Mouse (Mus musculus) stomach, postnatal 0 days (tissue): ENCODE measurements around the gene Sstr2. TPM values are rescaled to one million over a fixed set of nuclear protein-coding genes. Genes with fewer than 3 reads are reported as not detected.

Experiments used
- ATAC-seq: fragments of 200-750 bp; cut with Nextera tagmentation; 2 replicates; pipeline ENCODE4 v1.8.0; 2017; ENCODE audit not compliant: low FRiP score, low TSS enrichment
- DNase-seq: peaks from one replicate; pipeline ENCODE4 v3.0.0-alpha.2; 2016; ENCODE audit warnings: low spot score
- H3K27ac ChIP-seq: fragments of 300-500 bp; sonication (generic); replicated peaks from 2 replicates; pipeline ENCODE4 v1.5.1; 2014; ENCODE audit warnings: mild to moderate bottlenecking, control low read depth
- H3K27me3 ChIP-seq: fragments of 300-500 bp; sonication (generic); 2 replicates; pipeline ENCODE4 v1.6.1; 2014; ENCODE audit warnings: low read length; ENCODE audit not compliant: control insufficient read depth, insufficient read depth
- H3K36me3 ChIP-seq: fragments of 300-500 bp; sonication (generic); 2 replicates; pipeline ENCODE4 v1.6.1; 2014; ENCODE audit warnings: low read length, mixed read lengths; ENCODE audit not compliant: control insufficient read depth, insufficient read depth
- H3K4me1 ChIP-seq: fragments of 300-500 bp; sonication (generic); replicated peaks from 2 replicates; pipeline ENCODE4 v1.6.1; 2014; ENCODE audit warnings: antibody characterized with exemption; ENCODE audit not compliant: control insufficient read depth, insufficient read depth
- H3K4me2 ChIP-seq: fragments of 300-500 bp; sonication (generic); replicated peaks from 2 replicates; pipeline ENCODE4 v1.6.1; 2014; ENCODE audit warnings: low read depth, mild to moderate bottlenecking, control low read depth, moderate library complexity
- H3K4me3 ChIP-seq: fragments of 300-500 bp; sonication (generic); 2 replicates; pipeline ENCODE4 v1.5.1; 2014; ENCODE audit warnings: low read depth, low read length, control low read depth
- H3K9ac ChIP-seq: fragments of 300-500 bp; sonication (generic); 2 replicates; pipeline ENCODE4 v1.6.1; 2014; ENCODE audit warnings: mild to moderate bottlenecking, low read length, control low read depth, mixed read lengths
- H3K9me3 ChIP-seq: fragments of 300-500 bp; sonication (generic); 2 replicates; pipeline ENCODE4 v1.6.1; 2016; ENCODE audit warnings: low read length; ENCODE audit not compliant: control insufficient read depth
- CTCF ChIP-seq: IDR thresholded peaks from 2 replicates; pipeline ENCODE4 v1.5.1; 2016; ENCODE audit warnings: antibody characterized with exemption, low read depth, mild to moderate bottlenecking, moderate library complexity
- EP300 ChIP-seq: optimal IDR thresholded peaks from 2 replicates; pipeline ENCODE3; 2016; ENCODE audit warnings: antibody characterized with exemption
- WGBS: fragments of 180-500 bp; shearing (Covaris S2); extraction: QIAGEN DNeasy Blood & Tissue Kit; methylation state at CpG from one replicate; pipeline ENCODE4 v1.1.7; 2014; 5-methylcytosine and 5-hydroxymethylcytosine counted together
- polyA plus RNA-seq: library from polyadenylated mRNA; unstranded; fragments of >200 nt; fragmentation: Nextera tagmentation; extraction: Ambion mirVana; gene quantifications from 2 replicates; pipeline ENCODE4 v1.2.1, GENCODE M21; 2015

Gene Sstr2
- polyA plus RNA-seq, 1 experiment from 2014 or later, result 1.8 TPM

GRCm38 (mm10) chr11:113667704-113668103, 48.6 kb downstream of the Sstr2 start:
- no peak overlapping the region for H3K9ac ChIP-seq
- no peak for DNase-seq
- no peak for TF ChIP-seq CTCF
- TF ChIP-seq EP300, result no peak
- H3K4me1 ChIP-seq, result peaks cover 3% of the 10 kb centered on the region
- WGBS, result 43% methylated on average over 4 of the region's 4 CpGs
- H3K27me3 ChIP-seq, result no peaks in the 10 kb centered on the region
- no peak overlapping the region for H3K4me2 ChIP-seq
- no peak overlapping the region for H3K4me3 ChIP-seq
- peak overlapping the region; percentile 74 for H3K27ac ChIP-seq
- ATAC-seq, result peak; percentile 52
- H3K36me3 ChIP-seq, result no peaks in the 10 kb centered on the region; the same call in 1 of the 2 replicates
- H3K9me3 ChIP-seq, result no peaks in the 10 kb centered on the region

GRCm38 (mm10) chr11:113668857-113669256, 49.7 kb downstream of the Sstr2 start:
- Histone ChIP-seq H3K9me3 (no peaks in the 10 kb centered on the region), H3K9ac (no peak overlapping the region), H3K27ac (no peak overlapping the region; the same call in 1 of the 2 replicates), H3K36me3 (no peaks in the 10 kb centered on the region; the same call in 1 of the 2 replicates), H3K4me3 (no peak overlapping the region), H3K4me2 (no peak overlapping the region), H3K4me1 (peaks cover 3% of the 10 kb centered on the region), H3K27me3 (no peaks in the 10 kb centered on the region)
- no peak for DNase-seq
- no peak for ATAC-seq
- TF ChIP-seq EP300 (no peak), CTCF (no peak)
- 76% methylated on average over 5 of the region's 5 CpGs for WGBS

- TF ChIP-seq EP300 (no peak), CTCF (no peak)
- Histone ChIP-seq H3K27me3 (no peaks in the 10 kb centered on the region), H3K4me3 (no peak overlapping the region), H3K9ac (no peak overlapping the region), H3K9me3 (no peaks in the 10 kb centered on the region), H3K4me2 (no peak overlapping the region), H3K36me3 (no peaks in the 10 kb centered on the region; the same call in none of the 2 replicates), H3K4me1 (peaks cover 3% of the 10 kb centered on the region), H3K27ac (no peak overlapping the region)
- 62% methylated on average over 4 of the region's 4 CpGs for WGBS
- no peak for ATAC-seq
- no peak for DNase-seq
These were observed 50.6 kb downstream of the Sstr2 start for GRCm38 (mm10) chr11:113669711-113670110.

GRCm38 (mm10) chr11:113673614-113674013, 54.5 kb downstream of the Sstr2 start:
- no peak overlapping the region for H3K4me3 ChIP-seq
- H3K9me3 ChIP-seq, result no peaks in the 10 kb centered on the region
- H3K36me3 ChIP-seq, result peaks cover 9% of the 10 kb centered on the region
- H3K9ac ChIP-seq, result no peak overlapping the region
- WGBS, result 82% methylated on average over 4 of the region's 4 CpGs
- TF ChIP-seq EP300 (no peak), CTCF (no peak)
- ATAC-seq, result no peak
- 0 out of 2 replicates have a peak overlapping the region, but pooled peaks have one; percentile 25 for H3K27ac ChIP-seq
- peaks cover under 1% of the 10 kb centered on the region; the same call in 1 of the 2 replicates for H3K4me1 ChIP-seq
- no peaks in the 10 kb centered on the region for H3K27me3 ChIP-seq
- DNase-seq, result no peak
- H3K4me2 ChIP-seq, result no peak overlapping the region

- H3K27ac ChIP-seq, result no peak overlapping the region
- no peaks in the 10 kb centered on the region for H3K9me3 ChIP-seq
- no peak overlapping the region for H3K4me3 ChIP-seq
- H3K4me2 ChIP-seq, result no peak overlapping the region
- no peak for TF ChIP-seq EP300
- TF ChIP-seq CTCF, result no peak
- no peaks in the 10 kb centered on the region for H3K4me1 ChIP-seq
- 83% methylated on average over 5 of the region's 5 CpGs for WGBS
- DNase-seq, result no peak
- peaks cover 9% of the 10 kb centered on the region for H3K36me3 ChIP-seq
- no peaks in the 10 kb centered on the region for H3K27me3 ChIP-seq
- no peak overlapping the region for H3K9ac ChIP-seq
- ATAC-seq, result no peak
These were observed 55.5 kb downstream of the Sstr2 start for GRCm38 (mm10) chr11:113674595-113674994.

Other genes starting within 250 kb of the Sstr2 start
- gene Cog1, start 29.8 kb downstream of the Sstr2 start, polyA plus RNA-seq, result 14.4 and 15.3 TPM in 2 replicates
- 56.6 and 58.0 TPM in 2 replicates for gene Slc39a11, start 30.7 kb downstream of the Sstr2 start, polyA plus RNA-seq
- gene Fam104a, start 64.8 kb downstream of the Sstr2 start, polyA plus RNA-seq, result 34.2 and 34.3 TPM in 2 replicates
- 8.7 and 9.7 TPM in 2 replicates for gene D11Wsu47e, start 65.1 kb downstream of the Sstr2 start, polyA plus RNA-seq
- 0.16 and 0.19 TPM in 2 replicates for gene Cpsf4l, start 90.7 kb downstream of the Sstr2 start, polyA plus RNA-seq
- 28.9 and 30.6 TPM in 2 replicates for gene Cdc42ep4, start 132.5 kb downstream of the Sstr2 start, polyA plus RNA-seq